In the genomic region with DNA sequence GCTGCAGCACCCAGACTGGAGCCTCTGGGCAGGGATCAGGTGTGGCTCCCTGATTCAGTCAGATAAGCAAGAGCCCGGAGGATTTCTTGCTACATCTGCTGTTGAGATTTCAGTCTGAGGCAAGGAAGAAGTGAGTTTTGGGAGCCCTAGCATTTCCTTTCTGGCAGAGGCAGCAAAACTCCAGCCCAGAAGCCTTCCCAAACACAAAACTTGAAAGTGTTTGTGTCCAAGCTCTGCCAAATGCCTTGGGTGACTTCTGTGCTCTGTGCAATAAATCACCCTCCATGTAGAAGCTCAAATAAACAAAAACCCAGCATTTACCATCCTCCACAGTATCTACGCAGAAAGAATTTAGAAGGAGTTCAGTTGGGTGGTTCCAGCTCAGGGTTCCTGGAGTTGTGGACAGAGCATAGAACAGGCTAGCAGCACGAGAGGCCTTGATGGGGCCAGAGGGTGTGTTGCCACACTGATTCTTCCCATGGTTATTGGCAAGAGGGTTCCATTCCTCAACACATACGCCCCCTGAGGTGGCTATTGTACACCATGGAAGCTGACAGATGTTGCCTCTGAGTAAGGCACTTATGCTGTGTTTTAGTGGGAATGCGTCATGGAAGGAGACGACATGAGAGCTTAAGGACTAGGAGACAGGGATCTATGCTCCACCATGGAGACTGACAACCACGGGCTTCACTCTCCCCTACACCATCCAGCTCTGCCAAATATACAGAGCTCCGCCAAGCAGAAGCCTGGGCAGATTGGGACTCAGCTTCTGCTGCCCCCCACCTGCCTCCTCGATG, we compare ENCODE assay signal across 10 mouse cellular contexts.
DNase-seq lines count a peak whose midpoint lies in the region; ATAC-seq and TF ChIP-seq lines count a peak whose summit lies in the region.
"Had no signal": no experiment of that assay in that cellular context is flagged by ENCODE, and none has a peak within 500 bp of the region (broad histone marks: within the 10 kb centered on the region; RNA-seq: fewer than 3 reads in every experiment).

No protein-coding gene starts in this region.

- WGBS in heart, adult 2 months: 60% methylated on average over 9 of the region's 9 CpGs
- WGBS in heart, embryonic 11.5 days (ENCODE audit: insufficient replicate concordance): 71% methylated on average over 9 of the region's 9 CpGs
- 65% methylated on average over 9 of the region's 9 CpGs for WGBS in intestine, embryonic 15.5 days
- 48% methylated on average over 9 of the region's 9 CpGs for WGBS in lung, postnatal 0 days
- 85% methylated on average over 9 of the region's 9 CpGs for WGBS in forebrain, embryonic 12.5 days

- no peak overlapping the region for H3K4me2 ChIP-seq in heart, embryonic 11.5 days
- H3K4me2 ChIP-seq in intestine, embryonic 15.5 days (replicated peaks): no peak overlapping the region
- no peak overlapping the region for H3K4me2 ChIP-seq in lung, postnatal 0 days (replicated peaks; ENCODE audit: low read depth, low read length)
- no peak overlapping the region for H3K4me2 ChIP-seq in forebrain, embryonic 12.5 days

- no peak overlapping the region for H3K9ac ChIP-seq in heart, adult 2 months (ENCODE audit: low read depth, low read length)
- H3K9ac ChIP-seq in heart, embryonic 11.5 days (ENCODE audit: low read depth, low read length): no peak overlapping the region
- H3K9ac ChIP-seq in intestine, embryonic 15.5 days: no peak overlapping the region
- H3K9ac ChIP-seq in lung, postnatal 0 days (replicated peaks; ENCODE audit: low read depth): no peak overlapping the region
- H3K9ac ChIP-seq in forebrain, embryonic 12.5 days: no peak overlapping the region

- H3K36me3 ChIP-seq in heart, adult 2 months (ENCODE audit: control insufficient read depth, insufficient read depth, low read length): peaks cover 3% of the 10 kb centered on the region; the same call in 1 of the 2 replicates
- H3K36me3 ChIP-seq in heart, embryonic 11.5 days (ENCODE audit: control insufficient read depth, insufficient read depth, low read length): no peaks in the 10 kb centered on the region
- H3K36me3 ChIP-seq in intestine, embryonic 15.5 days: no peaks in the 10 kb centered on the region
- no peaks in the 10 kb centered on the region for H3K36me3 ChIP-seq in lung, postnatal 0 days (ENCODE audit: insufficient read depth, low read length)
- H3K36me3 ChIP-seq in forebrain, embryonic 12.5 days (replicated peaks): no peaks in the 10 kb centered on the region
- H3K36me3 ChIP-seq: embryonic facial prominence, embryonic 10.5 days had no signal

- no peak for TF ChIP-seq EP300 in heart, adult 2 months (IDR thresholded peaks at IDR 0.05; ENCODE audit: insufficient read depth, low read depth, low read length)
- peak; percentile 73; the same call in 1 of the 2 replicates for TF ChIP-seq EP300 in lung, postnatal 0 days (IDR thresholded peaks at IDR 0.05)

- peak overlapping the region; percentile 81 for H3K27ac ChIP-seq in heart, adult 2 months
- H3K27ac ChIP-seq in heart, embryonic 11.5 days (ENCODE audit: low read depth, low read length): no peak overlapping the region
- H3K27ac ChIP-seq in intestine, embryonic 15.5 days: peak overlapping the region; percentile 36; the same call in 1 of the 2 replicates
- peak overlapping the region; percentile 77 for H3K27ac ChIP-seq in lung, postnatal 0 days (ENCODE audit: low read length)
- H3K27ac ChIP-seq in forebrain, embryonic 12.5 days: no peak overlapping the region
- H3K27ac ChIP-seq: embryonic facial prominence, embryonic 10.5 days; macrophage had no signal

- no peak overlapping the region for H3K4me3 ChIP-seq in heart, adult 2 months
- H3K4me3 ChIP-seq in heart, embryonic 11.5 days (ENCODE audit: low read depth, low read length): no peak overlapping the region
- H3K4me3 ChIP-seq in intestine, embryonic 15.5 days (replicated peaks): no peak overlapping the region
- H3K4me3 ChIP-seq in lung, postnatal 0 days (ENCODE audit: low read depth, low read length): no peak overlapping the region
- H3K4me3 ChIP-seq in forebrain, embryonic 12.5 days (replicated peaks): no peak overlapping the region
- H3K4me3 ChIP-seq: embryonic facial prominence, embryonic 10.5 days had no signal

- no peaks in the 10 kb centered on the region for H3K27me3 ChIP-seq in heart, adult 2 months (ENCODE audit: control insufficient read depth, insufficient read depth, low read length)
- H3K27me3 ChIP-seq in heart, embryonic 11.5 days (ENCODE audit: control insufficient read depth, insufficient read depth, low read length): no peaks in the 10 kb centered on the region
- H3K27me3 ChIP-seq in intestine, embryonic 15.5 days (replicated peaks): no peaks in the 10 kb centered on the region
- H3K27me3 ChIP-seq in lung, postnatal 0 days (replicated peaks; ENCODE audit: insufficient read depth, low read length): no peaks in the 10 kb centered on the region
- H3K27me3 ChIP-seq in forebrain, embryonic 12.5 days: no peaks in the 10 kb centered on the region

- no peaks in the 10 kb centered on the region for H3K79me2 ChIP-seq in heart, adult 2 months (replicated peaks; ENCODE audit: control insufficient read depth, insufficient read depth, low read length)

- TF ChIP-seq CTCF in heart, adult 2 months (IDR thresholded peaks at IDR 0.05): no peak
- TF ChIP-seq CTCF in lung, postnatal 0 days (IDR thresholded peaks at IDR 0.05): peak; percentile 30; the same call in 1 of the 2 replicates

- peak in 1 of 2 experiments; percentile 47 for DNase-seq in heart, adult 2 months
- DNase-seq in adipocyte (ENCODE audit: low spot score): peak; percentile 95
- DNase-seq in lung, postnatal 0 days (ENCODE audit: low spot score): peak; percentile 90
- DNase-seq in cerebellum, adult 9-10 months: no peak
- DNase-seq in left cerebral cortex, adult 11 months (ENCODE audit: low spot score): no peak

- no peak for ATAC-seq in heart, embryonic 11.5 days (replicated peaks; ENCODE audit: insufficient number of reproducible peaks, low FRiP score, low TSS enrichment)
- ATAC-seq in intestine, embryonic 15.5 days: no peak
- peak; percentile 83 for ATAC-seq in lung, postnatal 0 days
- ATAC-seq in forebrain, embryonic 12.5 days (ENCODE audit: low FRiP score): no peak

- intact Hi-C loops in heart, adult 2 months (cut with DNase I): loop anchor here (2.0 to 10.0 kb wide), 3 partner anchors 22 to 508 kb away; no protein-coding TSS in a partner anchor

- H3K9me3 ChIP-seq in heart, embryonic 11.5 days (replicated peaks; ENCODE audit: control insufficient read depth, low read length): no peaks in the 10 kb centered on the region
- H3K9me3 ChIP-seq in intestine, embryonic 15.5 days: no peaks in the 10 kb centered on the region
- H3K9me3 ChIP-seq in lung, postnatal 0 days (ENCODE audit: low read length): no peaks in the 10 kb centered on the region
- H3K9me3 ChIP-seq in forebrain, embryonic 12.5 days: no peaks in the 10 kb centered on the region
- H3K9me3 ChIP-seq: embryonic facial prominence, embryonic 10.5 days had no signal

- no peak for TF ChIP-seq POLR2A in heart, adult 2 months (IDR thresholded peaks at IDR 0.05; ENCODE audit: insufficient read depth, low read depth, low read length)

- H3K4me1 ChIP-seq in heart, adult 2 months (ENCODE audit: control insufficient read depth, insufficient read depth, low read length): peaks cover 13% of the 10 kb centered on the region
- H3K4me1 ChIP-seq in heart, embryonic 11.5 days (ENCODE audit: control insufficient read depth, insufficient read depth, low read length): peaks cover 5% of the 10 kb centered on the region
- H3K4me1 ChIP-seq in intestine, embryonic 15.5 days (replicated peaks): peaks cover 12% of the 10 kb centered on the region
- peaks cover 16% of the 10 kb centered on the region; the same call in 1 of the 2 replicates for H3K4me1 ChIP-seq in lung, postnatal 0 days (ENCODE audit: insufficient read depth, low read depth, low read length)
- H3K4me1 ChIP-seq in forebrain, embryonic 12.5 days: peaks cover 5% of the 10 kb centered on the region

Comparison
In these comparisons a context has a peak if more than half of its experiments do, and no peak if none do; other contexts are left out.
1. H3K27ac ChIP-seq: peak in heart, adult 2 months (single experiment), intestine, embryonic 15.5 days (single experiment) and lung, postnatal 0 days (single experiment); none in heart, embryonic 11.5 days (single experiment) and forebrain, embryonic 12.5 days (single experiment).
2. DNase-seq: peak in adipocyte (single experiment) and lung, postnatal 0 days (single experiment); none in cerebellum, adult 9-10 months (single experiment) and left cerebral cortex, adult 11 months (single experiment).